Mouse (Mus musculus) adrenal gland, postnatal 4 days (tissue): Measurements from ENCODE around the gene Phox2a. TPM values are rescaled to one million over a fixed set of nuclear protein-coding genes. Genes with fewer than 3 reads are reported as not detected.

Experiments
- DNase-seq, 2 experiments: peaks; one replicate each; pipeline ENCODE4 v3.0.0; 2021 to 2022; ENCODE audit warnings: low spot score in 2 of 2, mixed read lengths in 2 of 2
- long read RNA-seq, 2 experiments: library from polyadenylated mRNA; stranded (forward); transcript quantifications; one replicate each; pipeline ENCODE4 v2.0.0; 2021
- total RNA-seq, 2 experiments: library from RNA; stranded (reverse); gene quantifications; 2 replicates each; pipeline ENCODE4 v1.2.3; 2021

Gene Phox2a
- 10 to 100 TPM; 56.2 to 66.9 TPM for total RNA-seq
- long read RNA-seq, experiment 1, transcript Phox2a-201 (3 exons, 1,609 nt) = major isoform, 17 of 28 reads
- long read RNA-seq, experiment 1, partial matches to known transcripts = 11 of 28 reads
- long read RNA-seq, experiment 1, other reads (novel, unspliced or antisense) = 0 of 28 reads
- long read RNA-seq, experiment 2, transcript Phox2a-201 (3 exons, 1,609 nt) = major isoform, 25 of 47 reads
- long read RNA-seq, experiment 2, partial matches to known transcripts = 20 of 47 reads
- long read RNA-seq, experiment 2, other reads (novel, unspliced or antisense) = 2 of 47 reads

DNA sequence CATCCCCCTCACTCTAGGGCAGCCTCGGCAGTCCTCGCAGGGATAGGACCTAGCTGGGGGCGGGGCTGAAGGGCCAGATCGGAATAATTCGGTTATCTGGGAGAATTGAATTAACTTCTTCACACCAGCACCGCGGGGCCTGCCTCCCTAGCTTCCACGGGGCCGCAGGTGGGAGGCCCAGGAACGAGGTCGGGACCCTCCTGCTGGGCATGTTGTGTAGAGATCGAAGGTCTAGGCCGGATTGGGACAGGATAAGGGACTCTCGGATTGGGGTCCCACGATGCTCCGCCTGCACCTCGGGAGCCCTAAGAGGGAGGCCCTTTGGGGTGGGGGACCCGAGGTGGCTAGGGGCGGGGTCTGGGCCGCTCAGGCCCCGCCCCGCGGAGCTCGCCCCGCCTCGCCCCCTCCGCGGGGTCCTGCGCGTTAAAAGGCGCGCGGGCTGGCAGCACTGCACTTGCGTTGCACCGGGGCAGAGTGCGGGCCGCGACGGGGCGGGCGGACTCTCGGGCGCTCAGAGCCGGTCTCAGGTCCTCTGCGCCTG is at the start of gene Phox2a:
TSS of gene Phox2a (plus strand) at position 453 of the 541 bp plus-strand sequence.
- DNase-seq = no peak

DNA sequence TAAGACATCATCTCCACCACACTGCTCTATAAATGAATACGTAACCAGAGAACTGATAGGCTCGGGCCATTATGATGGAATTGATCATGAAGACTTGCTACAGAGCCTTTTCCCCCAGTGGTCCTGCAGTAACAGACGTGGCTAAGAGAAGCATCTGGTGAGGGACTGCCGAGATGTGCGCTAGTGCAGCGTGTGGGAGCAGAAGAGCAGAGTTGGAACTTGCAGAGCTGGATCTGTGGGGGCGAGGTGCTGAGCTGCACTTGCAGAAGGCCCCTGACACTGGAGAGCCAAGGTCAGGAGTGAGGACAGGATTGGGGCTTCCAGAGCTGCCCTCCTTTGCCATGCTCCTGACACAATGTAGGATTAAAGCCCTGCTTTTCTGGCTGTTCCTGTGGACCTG is 48.1 kb upstream of the Phox2a start:
- no peak for DNase-seq

DNA sequence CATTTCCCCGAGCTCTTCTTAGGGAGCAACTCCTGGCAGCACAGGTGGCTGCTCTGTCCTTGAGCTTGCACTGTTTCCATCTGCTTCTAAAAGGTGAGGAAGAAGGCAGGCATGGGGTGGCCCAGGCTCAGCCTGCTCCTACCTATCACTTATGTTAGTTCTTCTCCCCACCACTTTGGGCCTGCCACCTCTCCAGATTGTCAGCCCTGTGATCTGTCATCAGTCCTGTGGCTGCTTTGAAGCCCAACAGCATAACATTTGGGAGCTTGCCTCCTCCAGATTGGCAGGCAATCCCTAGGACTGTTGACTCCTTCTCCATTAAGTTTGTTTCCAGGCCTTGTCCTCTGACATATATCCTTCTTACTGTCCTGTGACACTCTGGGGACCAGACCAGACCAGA is 46.5 kb upstream of the Phox2a start:
- no peak for DNase-seq

DNA sequence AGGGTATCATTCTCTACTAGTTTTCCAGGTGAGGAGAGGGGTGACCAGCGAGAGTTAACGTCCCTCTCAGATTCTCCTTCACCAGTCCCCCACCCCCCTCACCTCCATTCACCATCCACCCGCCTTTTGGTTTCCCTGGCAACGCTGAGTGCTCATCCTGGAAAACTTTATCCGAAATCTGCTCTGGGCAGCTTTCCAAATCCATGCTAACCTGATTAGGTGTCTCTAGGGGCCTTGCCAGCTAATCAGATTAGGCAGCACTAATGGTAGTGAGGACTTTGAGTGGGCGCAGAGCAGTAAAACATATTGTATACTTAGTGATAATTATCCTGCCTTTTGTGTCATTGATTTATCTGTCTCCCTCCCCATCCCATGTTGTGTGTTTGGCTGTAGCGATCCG is 45.4 kb upstream of the Phox2a start:
- no peak for DNase-seq

DNA sequence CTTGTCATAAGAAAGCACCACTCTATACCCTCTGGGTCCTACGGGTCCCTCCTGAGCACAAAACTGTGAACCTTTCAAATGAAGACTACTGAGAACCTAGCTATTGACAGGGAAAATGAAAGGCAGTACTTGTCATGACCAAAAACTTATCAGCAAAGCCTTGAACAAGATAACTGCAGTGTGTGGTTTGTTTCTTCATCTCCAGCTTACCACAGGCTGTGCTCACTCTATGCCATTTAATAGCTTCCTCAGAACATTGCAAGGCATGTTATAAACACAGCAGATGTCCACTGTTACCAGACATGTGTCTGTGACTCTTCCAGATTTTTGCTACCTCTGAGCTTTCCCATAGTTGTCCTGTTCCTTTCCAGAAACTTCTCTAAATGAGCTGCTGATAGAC is 41.1 kb upstream of the Phox2a start:
- DNase-seq = no peak

DNA sequence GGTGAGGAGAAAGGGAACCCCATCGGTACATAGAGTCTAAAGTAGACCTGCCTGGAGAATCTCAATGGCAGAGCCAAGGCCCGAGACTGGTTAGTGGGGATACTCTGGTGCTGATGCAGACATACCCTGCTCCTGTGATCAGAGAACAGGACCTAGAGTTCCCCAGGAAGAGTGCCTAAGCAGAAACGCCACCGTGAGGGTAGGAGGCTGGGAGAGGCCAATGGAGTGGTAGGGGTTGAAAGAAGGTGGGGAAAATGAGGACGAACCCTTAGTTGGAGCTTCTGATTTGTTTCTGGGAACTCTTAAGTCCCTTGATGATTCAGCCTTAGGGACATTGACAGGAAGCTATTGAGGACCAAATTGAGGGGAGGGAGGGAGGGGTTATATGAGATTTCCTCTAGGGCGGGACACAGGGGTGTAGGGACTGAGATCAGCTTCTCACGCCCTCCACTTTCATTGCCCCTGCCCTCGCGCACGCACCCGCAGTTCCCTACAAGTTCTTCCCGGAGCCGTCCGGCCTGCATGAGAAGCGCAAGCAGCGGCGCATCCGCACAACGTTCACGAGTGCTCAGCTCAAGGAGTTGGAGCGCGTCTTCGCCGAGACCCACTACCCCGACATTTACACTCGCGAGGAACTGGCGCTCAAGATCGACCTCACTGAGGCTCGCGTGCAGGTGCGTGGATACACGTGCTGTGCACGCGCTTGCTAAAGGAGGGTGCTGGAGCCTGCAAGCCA is 2.4 kb downstream of the Phox2a start:
- DNase-seq = no peak

DNA sequence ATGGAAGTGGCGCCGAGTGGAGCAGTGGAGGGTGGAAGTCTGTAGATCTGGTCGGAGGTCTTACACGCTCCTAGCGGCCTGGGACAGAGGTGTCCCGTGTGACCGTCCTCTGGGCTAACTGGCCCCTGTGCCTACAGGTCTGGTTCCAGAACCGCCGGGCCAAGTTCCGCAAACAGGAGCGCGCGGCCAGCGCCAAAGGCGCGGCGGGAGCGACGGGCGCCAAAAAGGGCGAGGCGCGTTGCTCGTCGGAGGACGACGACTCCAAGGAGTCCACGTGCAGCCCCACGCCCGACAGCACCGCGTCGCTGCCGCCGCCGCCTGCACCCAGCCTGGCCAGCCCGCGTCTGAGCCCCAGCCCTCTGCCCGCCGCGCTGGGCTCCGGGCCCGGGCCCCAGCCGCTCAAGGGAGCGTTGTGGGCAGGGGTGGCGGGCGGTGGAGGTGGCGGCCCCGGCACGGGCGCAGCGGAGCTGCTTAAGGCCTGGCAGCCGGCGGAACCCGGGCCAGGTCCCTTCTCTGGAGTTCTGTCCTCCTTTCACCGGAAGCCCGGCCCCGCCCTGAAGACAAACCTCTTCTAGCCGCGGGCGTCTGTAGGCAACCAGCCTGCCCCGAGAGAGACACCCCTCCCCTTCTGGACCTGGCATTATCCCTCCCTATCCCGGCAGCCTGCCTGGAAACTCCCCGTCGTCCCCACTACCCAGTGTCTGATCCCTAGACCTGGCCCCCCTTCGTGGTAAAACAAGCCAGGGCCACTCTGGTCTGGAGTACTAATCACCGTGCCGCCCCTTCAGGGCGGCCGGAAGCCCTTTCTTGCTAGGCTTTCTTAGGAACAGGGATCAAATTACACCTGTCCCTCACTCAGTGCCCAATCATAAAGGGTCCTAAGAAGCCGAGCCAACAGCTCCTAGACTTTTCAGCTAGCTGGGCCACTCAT is 3.7 kb downstream of the Phox2a start:
- DNase-seq = no peak

DNA sequence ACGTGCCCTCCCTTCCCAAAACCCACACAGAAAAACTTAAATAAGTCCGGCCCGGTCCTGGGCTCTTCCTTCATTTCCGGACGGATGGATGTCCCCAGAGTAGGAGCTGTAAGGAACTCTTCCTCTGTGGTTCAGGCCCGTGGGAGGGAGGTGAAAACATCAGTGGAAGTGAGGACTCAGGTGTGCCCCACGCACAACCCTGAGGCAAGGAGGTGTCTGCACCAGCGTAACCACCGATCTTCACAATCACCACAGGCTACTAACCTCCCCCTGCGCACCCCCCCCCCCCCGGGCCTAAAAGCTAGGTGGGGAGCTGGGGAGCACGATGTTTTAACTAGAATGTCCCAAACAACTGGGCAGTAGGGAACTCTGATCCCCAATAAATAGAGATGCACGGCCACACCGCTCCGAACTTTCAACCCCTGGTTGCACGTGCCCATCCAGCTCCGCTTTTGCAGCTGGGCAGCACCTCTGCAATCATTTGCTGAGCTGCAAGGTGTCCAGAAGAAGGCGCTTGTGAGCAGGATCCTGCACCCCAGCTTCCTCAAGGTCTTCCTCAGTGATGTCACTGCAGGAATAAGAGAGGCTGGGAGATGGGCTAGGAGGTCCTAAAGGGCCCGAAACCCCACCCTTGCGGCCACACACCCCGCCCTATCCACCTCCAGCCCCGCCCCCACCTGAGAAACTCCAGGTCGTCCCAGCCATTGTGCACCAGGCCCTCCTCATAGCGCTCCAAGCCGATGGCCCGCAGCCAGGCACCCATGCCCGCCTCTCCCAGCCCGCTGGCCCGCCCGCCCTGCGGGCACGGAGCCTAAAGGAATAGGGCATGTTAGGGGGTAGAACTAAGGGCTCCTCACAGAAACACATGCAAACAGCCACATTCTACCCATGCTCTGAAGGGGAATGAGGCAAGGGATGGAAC is 5.0 kb downstream of the Phox2a start:
- no peak for DNase-seq

DNA sequence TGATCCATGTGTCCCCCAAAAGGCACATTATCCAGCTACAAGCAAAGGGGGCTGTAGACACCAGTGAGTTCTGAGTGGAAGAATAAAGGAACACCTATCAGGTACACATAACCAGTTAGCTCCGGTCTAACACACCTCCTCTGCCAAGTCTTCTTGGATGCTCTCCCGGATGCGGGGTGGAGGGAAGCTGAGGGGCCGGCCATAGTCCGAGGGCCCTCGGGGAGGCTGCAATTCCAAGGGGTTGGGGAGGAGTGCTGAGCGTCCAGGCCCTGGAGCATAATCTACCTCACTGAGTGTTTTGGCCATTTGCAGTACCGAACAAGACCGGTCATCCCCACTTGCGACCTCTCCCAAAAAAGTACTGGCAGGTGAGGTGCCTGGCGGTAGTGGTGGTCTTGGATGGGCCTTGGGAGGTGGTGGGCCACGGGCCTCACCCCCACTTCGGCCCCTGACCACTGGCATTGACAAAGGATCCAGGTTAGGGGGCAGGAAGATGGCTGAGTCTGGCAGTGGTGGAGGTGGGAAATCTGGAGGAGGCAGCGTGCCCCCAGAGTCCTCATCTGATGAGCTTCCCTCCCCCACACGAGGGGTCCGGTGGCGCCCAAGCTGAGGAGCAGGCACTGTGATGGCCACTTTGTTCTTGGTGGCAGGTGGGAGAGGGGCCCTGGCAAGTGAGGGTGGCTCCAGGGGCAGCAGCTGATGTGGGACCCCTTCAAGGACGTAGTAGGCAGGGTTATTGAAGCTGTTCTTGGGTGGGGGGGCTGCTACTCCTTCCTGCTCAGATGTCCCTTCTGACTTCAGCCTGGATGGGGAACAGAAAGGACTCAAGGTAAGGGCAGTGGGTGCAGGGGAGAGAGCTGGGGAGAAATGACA is 5.9 kb downstream of the Phox2a start:
- DNase-seq = no peak

DNA sequence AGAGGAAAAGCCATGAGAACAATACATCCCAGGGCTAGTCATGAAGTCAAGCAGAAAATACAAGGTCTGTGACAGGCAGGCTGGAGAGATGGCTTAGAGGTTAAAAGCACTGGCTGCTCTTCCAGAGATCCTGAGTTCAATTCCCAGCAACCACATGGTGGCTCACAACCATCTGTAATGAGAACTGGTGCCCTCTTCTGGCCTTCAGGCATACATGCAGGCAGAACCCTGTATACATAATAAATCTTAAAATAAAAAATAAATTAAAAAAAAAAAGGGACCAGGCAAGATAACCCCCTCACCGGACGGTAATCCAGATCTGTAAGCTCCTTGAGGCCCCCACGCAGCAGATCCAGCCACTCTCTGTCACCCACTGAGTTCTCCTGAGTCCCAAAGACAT is 12.3 kb downstream of the Phox2a start:
- DNase-seq = no peak

DNA sequence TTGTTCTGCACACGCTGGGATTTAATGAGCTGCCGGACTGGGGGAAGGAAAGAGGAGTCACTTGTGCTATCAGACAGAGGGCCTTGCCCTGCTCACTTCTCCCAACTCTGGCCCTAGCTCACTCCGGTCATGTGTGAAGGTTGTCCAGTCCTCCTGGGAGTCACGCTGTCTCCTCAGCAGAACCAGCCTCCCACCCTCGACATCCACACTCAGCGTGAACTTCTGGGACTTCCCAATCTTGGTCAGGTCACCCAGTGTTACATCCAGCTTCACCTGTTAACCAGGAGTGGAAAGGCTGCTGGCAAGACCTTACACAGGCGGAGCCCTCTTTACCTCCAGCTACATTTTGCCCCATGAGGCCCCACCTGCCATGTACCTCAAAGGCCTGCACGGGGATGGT is 13.3 kb downstream of the Phox2a start:
- no peak for DNase-seq

DNA sequence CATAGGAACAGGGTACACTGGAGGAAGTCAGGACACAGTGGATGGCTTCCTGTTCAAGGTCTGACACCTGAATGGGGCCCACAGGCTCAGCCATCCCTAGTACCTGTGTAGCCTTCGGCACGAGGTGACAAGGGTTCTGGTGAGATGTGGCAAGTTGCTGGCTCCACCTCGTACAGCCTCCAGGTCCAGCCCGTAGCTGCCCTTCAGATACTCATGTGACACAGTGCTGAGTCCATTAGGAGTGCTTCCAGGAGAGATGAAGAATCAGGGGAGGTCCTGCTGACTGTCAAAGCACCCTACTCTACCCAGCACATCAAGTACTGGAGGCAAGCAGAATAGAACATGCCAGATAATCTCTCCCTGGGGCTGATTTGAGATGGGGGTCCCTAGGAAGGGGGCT is 14.3 kb downstream of the Phox2a start:
- no peak for DNase-seq

DNA sequence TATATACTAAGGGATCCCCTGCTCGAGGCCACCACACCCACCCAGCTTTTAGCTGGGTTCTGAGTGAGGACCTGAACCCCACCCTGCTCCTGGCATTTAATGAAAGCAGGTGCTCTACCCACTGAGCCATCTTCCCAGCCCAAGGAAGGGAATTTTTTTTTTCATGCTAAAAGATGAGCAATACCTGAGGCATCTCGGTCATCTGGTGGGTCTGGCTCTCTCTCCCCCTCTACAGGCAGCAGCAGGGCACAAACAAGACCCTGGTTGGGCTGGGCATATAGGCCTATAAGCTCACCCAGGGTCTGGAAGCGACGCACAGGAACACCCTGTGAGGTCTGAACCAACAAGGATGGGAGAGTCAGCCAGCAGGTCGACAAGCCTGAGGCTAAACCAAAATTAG is 15.2 kb downstream of the Phox2a start:
- DNase-seq = no peak

DNA sequence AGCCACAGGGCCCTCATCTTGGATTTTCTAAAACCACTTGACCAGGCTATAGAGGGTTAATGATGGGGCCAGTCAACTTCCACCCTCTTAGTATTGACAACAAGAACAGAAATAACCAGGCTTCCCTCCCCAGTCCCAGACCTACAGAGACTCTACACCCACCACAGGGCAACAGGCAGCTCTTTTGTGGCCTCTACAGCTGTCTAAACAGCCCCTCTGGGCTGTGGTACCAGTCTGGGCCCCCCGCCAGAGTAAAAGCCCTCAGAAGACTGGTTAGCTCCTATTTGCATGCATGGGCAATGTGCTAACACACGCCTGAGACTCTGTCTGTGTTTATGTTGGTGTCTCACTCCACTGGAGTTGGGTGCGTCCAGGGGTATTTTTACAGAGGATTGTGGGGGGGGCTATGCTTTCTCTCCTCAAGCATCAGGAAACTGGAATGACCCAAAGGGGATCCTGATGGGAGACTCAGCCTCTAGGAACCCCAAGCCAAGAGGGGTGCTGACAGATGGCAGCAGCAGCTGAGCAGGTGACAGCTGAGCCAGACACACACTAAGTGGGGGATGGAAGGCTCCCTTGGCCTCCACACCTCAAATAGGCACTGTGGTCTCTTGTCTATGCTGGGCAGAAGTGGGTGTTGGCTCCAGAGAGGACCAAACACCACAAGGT is 15.9 kb downstream of the Phox2a start:
- DNase-seq = no peak

DNA sequence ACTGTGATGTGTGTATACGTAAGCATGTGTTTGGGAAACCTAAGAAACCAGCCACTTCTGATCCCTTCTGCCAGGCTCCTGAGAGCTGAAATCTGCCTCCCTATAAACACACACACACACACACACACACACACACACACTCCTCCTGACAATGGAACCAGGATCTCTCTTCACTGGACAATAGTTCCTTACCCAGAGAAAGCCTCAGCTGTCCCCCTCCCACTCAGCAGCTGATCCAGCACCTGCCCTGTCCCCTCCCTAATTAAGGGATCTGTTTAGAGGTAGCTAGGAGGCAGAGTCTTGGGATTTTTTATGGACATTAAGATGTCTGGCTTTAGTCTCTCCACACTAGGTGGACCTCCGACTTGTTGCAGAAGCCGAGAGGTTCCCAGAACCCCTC is 16.8 kb downstream of the Phox2a start:
- DNase-seq = no peak

DNA sequence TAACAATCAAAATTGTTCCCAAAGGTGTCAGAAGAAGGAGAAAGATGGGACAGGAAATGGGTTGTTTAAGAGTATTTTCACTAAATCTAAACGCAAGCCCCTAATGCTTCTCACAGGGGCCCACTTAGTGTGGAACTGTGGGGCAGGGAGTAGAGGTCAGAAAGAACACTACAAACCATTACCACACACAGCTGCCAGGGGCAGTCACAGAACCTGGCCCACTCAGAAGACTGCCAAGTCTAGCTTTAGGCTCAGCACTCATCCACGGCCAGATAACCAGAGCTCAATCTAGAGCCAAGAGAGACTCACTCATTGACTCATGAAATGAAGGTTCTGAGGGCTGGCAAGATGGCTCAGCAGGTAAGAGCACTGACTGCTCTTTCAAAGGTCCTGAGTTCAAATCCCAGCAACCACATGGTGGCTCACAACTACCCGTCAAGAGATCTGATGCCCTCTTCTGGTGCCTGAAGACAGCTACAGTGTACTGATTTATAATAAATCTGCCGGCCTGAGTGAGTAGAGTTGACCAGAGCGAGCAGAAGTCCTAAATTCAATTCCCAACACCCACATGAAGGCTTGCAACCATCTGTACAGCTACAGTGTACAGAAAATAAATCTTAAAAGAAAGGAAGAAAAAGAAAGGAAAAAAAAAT is 17.5 kb downstream of the Phox2a start:
- no peak for DNase-seq

DNA sequence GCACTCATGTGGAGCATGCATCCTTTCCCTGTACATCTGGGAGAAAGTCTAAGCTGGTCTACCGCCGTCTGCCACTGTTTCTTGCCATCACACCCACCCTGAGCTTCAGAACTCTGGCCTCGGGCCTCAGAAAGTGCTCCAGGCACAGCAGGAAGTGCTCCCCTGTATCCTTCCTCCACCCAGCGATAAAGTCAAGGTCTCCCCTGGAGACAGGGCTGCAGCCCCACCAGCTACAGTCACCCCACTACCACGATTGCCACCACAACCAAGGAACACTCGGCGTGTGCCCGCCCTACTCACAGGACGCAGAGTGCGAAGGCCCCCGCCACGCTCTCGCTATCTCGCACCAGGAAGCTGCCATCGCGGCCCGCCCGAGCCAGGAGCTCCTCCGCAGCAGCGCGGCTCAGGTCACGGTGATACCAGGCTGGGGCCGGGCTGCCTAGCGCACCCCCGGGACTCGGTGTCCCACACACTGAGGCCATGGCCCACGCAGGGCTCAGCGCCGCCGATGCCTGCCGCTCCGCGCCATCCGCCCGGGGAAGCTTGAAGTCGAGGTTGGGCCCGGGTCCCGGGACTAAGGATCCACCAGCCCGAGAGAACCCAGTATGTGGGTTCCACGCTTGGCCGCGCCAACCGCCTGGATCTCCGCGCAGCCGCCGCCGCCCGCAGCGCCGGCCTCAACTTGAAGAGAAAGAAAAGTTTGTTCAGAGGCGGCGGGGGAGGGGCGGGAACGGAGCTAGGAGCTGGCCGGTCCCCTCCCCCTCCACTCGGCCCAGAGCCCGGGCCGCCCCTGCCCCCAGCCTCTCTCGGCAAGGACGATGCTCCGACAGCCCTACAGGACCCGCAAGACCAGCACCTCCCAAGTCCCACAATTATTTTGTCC is 18.4 kb downstream of the Phox2a start:
- no peak for DNase-seq
